Mouse (Mus musculus): ENCODE results near the gene Xkrx.
"Not testable (repeated sequence)": the region's sequence is repeated elsewhere in the genome, so short reads cannot be mapped to it uniquely, and the experiment has no call there.

The Xkrx gene

DNA sequence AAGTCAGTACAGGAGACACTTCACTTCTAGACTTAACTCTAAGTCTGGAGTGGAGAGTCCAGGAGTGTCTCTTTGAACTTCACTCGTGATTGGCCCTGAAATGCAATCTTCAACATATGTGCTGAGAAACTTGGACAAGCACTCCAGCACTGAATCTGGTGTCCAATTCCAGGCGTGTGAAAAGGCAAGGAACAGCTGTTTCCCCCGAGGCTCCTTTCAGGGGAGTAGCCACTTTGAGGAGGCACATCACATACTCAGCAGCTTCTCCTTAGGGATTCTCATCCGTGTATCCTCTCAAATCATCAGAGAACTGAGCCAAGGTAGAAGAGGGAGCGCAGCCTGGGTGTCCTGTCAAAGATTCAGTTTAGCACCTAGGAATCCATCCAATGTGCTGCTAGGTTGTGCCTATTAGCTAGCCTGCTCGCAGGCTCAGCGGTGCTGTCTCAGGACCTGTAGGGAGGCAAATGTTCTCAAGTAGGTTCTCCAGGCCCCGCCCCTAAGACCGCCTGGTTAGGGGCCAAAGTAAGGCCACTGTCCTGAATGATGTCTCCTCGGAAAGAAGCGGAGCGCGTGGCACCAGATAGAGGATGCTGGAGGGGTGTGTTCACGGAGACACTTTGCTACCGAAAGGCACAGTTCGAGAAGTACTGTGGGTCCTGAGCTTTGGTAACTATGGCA is at the start of gene Xkrx:
TSS of gene Xkrx (minus strand) at position 34 of the 678 bp plus-strand sequence.
- in situ Hi-C loops (cut with MboI; ENCODE audit: low sequenced_read_pairs), result no loop called here

- in situ Hi-C loops (cut with MboI; ENCODE audit: low sequenced_read_pairs), result no loop called here
These were observed 49.3 kb upstream of the Xkrx start for GRCm38 (mm10) chrX:134211151-134211642.

- in situ Hi-C loops (cut with MboI; ENCODE audit: low sequenced_read_pairs), result no loop called here
These were observed 46.6 kb upstream of the Xkrx start for GRCm38 (mm10) chrX:134208491-134208890.

GRCm38 (mm10) chrX:134187201-134187600 is 25.3 kb upstream of the Xkrx start, which contains the start of gene Arl13a:
TSS of gene Arl13a (plus strand) at chrX:134187501.
- in situ Hi-C loops (cut with MboI; ENCODE audit: low sequenced_read_pairs), result not testable (repeated sequence)

DNA sequence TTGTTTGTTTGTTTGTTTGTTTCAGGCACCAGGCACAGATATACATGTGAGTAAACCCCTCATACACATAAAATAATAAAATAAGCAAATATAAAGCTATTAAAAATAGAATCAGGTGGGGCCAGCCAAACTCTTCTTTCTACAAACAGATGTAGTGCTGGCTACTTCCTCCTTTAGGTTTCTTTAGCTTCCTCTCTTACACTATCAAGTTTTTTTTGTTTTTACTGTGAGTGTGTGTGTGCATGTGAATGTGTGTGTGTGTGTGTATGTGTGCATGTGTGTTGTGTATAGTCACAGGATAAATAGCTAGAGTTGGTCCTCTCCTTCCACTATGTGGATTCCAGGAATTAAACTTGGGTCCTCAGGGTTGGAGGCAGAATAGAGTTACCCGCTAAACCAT is 12.8 kb upstream of the Xkrx start:
- in situ Hi-C loops (cut with MboI; ENCODE audit: low sequenced_read_pairs), result no loop called here

DNA sequence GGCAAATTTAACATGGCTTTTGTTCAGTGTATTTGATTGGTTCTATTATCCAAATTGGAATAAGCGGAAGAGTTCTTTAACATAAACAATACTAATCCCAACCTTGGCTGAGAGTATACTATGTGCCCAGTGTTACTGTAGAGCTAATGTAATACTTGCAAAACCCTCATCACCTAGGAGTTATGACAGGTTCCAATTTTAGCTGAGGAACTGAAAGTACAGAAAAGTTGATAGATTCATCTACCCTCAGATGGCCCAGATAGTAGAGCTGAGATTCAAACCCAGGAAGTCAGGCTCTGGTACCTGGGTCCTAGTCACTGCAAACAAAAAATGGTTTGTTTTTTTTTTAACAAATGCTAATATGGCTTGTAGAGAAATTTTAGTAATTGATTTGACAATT is 8.7 kb upstream of the Xkrx start:
- in situ Hi-C loops (cut with MboI; ENCODE audit: low sequenced_read_pairs), result no loop called here

GRCm38 (mm10) chrX:134163484-134163883 is 1.6 kb upstream of the Xkrx start:
- in situ Hi-C loops (cut with MboI; ENCODE audit: low sequenced_read_pairs), result no loop called here

- in situ Hi-C loops (cut with MboI; ENCODE audit: low sequenced_read_pairs), result no loop called here
These were observed 950 bp upstream of the Xkrx start for GRCm38 (mm10) chrX:134162826-134163225.

DNA sequence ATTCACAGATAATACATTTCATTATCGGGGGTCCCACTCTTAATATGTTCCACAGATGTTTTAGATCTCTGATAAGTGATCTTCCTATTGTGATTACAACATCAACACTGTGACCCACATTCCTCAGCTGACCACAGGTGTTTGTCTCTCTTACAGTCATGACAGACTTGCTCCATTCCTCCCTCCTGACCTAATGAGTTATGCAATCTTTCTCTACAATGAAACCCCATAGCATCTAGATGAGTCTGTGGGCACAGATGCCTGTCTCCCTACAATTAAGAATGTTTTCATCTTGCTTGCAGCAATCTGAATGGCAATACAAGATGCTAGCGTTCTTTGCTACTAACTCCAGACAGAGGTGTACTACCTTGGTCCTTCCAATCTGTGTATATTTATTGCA is 1.4 kb downstream of the Xkrx start:
- in situ Hi-C loops (cut with MboI; ENCODE audit: low sequenced_read_pairs), result no loop called here

GRCm38 (mm10) chrX:134158151-134158550 is 3.7 kb downstream of the Xkrx start:
- in situ Hi-C loops (cut with MboI; ENCODE audit: low sequenced_read_pairs), result no loop called here

DNA sequence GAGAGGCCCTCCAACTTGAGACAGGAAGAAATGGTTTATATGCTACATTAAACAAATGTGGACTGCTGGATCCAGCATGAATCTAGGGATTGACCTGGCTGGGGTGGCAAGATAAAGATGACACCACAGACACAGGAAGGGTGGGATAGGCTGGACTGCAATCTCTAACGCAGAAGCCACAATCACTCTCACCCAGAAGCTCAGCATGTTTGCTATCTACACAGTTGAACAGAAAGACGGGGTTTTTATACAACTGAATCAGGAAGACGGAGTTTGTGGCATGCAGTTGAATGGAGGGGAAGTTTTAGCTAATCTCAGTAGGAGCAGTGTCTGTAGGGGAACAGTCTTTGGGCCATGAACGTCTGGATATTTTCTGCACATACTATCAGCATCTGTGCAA is 19.9 kb downstream of the Xkrx start:
- in situ Hi-C loops (cut with MboI; ENCODE audit: low sequenced_read_pairs), result no loop called here

DNA sequence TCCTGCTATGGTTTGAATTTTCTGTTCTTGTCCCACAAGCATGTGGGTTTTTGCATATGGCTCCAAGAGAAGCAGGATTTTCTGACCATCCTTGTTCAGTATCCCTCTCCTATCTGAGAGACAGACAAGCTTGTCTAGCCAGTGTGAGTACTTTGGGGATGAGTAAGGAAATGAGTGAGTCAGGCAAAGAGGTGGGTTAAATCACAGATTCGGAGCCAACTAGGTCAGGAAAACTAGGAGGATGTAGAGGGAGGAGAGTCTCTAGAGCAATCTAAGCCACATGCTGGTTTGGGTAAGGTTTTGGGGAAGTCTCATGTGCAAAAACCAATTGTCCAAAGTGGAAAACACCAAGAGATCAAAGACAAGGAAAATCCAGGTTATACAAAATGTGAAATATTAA is 20.3 kb downstream of the Xkrx start:
- in situ Hi-C loops (cut with MboI; ENCODE audit: low sequenced_read_pairs), result no loop called here

DNA sequence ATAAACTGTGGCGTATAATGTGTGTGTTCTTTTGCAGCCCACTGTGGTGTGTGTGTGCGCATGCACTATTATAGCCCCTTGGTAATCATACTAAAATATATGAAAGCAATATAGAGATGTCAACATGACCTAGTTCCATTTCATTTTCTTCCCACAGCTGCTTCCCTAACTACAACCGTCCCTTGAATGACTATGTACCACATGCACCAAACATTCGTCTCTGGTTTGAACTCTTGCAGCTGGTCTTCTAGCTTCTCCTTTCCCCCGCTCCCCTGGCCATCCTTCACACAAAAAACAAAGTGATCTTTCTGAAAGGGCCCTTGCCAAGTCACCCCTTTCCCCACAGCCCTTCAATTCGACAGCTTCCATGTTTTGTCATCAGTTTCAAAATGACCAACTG is 21.9 kb downstream of the Xkrx start:
- in situ Hi-C loops (cut with MboI; ENCODE audit: low sequenced_read_pairs), result no loop called here

DNA sequence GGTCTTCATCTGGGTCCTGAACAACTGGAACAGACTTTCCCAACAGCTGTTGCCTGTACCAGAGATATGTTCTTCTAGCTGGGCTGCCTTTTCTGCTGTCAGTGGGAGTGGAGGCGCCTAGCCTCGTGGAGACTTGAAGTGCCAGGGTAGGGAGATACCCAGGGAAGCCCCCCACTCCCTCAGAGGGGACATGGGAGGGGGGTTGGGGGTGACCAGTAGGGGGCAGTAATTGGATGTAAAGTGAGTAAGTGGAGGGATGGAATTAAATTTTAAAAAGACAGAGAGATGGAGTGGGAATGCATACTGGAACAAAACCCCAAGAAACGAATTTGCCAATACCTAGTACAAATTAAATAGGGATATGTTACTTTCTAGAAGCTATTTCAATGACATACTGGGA is 28.1 kb downstream of the Xkrx start:
- in situ Hi-C loops (cut with MboI; ENCODE audit: low sequenced_read_pairs), result no loop called here

- in situ Hi-C loops (cut with MboI; ENCODE audit: low sequenced_read_pairs), result no loop called here
These were observed 29.6 kb downstream of the Xkrx start for GRCm38 (mm10) chrX:134132295-134132694.

DNA sequence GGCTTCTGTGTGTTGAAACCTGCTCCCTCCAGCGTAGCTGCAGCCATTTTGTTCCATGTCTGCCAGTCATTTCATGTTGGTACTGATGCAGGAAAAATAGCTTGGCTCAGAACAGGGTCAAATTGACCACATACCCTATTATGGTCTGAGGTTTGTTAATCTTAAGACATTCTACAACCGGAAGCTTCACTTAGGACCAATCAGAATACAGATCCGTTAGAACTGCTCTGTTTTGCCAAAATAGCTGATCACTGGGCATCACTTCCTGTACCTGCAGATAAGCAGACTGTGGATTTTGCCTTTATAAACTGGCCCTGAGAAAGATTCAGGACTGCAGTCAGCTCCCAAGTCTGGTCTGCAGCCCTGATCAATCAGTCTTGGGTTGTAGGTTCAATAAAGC is 33.3 kb downstream of the Xkrx start:
- in situ Hi-C loops (cut with MboI; ENCODE audit: low sequenced_read_pairs), result no loop called here

- in situ Hi-C loops (cut with MboI; ENCODE audit: low sequenced_read_pairs), result no loop called here
These were observed 45.5 kb downstream of the Xkrx start for GRCm38 (mm10) chrX:134116417-134116816.

DNA sequence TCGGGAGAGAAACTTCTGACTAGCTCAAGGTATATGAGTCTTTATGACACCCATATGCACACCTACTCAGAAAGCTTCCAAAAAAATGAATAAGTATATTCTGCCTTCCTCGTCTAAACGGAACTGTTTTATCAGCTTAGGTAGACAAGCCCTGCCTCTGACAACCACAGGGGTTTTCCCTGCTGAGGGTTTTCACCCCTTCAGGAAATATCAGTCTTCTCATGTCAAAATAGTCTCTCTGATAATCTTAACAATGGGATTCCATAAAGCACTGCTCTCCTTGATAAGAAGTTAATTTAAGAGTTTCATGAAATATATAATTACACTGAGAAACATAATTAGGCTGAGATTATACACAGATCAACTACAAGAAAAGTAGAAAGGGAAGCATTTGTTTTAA is 50.1 kb downstream of the Xkrx start:
- in situ Hi-C loops (cut with MboI; ENCODE audit: low sequenced_read_pairs), result no loop called here

DNA sequence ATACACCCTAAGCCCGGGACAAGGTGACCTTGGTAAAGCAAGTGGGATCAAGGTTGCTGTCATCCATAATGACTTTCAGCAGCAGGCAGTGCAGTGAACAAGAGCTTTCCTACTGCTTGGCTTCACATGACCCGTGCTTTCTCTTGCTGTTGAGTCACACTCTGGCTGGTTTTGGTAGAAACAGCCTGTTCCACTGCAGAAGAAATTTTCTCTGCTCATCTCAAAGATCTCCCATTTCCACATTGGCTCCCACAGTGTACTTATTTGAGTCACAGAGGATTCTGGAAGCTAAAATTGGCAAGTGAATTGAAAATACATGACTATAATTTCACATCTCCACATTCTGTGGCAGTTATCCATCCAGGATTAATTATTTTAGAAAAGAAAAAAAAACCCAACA is 59.2 kb downstream of the Xkrx start:
- in situ Hi-C loops (cut with MboI; ENCODE audit: low sequenced_read_pairs), result no loop called here
